Mouse (Mus musculus) induced T-regulatory cell, adult 2 months (primary cell): ENCODE measurements around the gene Slc4a2.
"Not testable (repeated sequence)": the region's sequence is repeated elsewhere in the genome, so short reads cannot be mapped to it uniquely, and the experiment has no call there.

Experiments
- DNase-seq: peaks from one replicate; pipeline ENCODE4 v3.0.0-alpha.2; 2012; ENCODE audit warnings: low read depth

Gene Slc4a2

DNA sequence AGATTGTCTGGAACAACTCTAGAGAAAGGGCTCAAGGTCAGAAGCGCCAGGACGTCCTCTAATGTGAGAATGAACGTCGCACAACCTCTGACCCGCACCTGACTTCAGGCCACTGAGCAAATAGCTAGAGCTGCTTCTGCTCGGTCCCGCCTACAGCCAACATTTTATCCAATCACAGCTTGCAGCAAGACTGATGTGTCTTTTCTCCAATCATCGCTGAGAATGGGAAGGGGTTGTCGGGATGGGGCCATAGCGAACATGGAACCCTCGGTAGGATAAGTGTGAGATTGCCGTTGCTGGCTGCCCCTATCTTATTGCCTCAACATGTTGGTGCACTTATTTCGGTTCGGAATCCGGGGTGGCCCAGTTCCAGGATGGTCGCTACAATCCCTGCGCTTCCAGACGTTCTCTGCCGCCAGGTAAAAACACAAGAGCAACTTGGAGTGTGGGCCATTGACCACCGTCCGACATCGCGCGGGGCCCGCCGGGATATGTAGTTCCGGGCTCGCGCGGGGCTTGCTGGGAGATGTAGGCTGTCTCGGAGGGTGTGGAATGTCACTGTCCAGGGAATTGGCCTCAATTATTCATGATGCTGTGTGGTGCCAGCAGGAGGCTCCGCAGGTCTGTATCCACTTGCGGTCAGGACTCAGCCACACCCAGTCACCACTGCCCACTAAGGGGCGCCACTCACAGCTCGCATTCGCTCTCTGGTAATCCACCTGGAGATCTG is 29.3 kb upstream of the Slc4a2 start:
- DNase-seq = peak; percentile 97

DNA sequence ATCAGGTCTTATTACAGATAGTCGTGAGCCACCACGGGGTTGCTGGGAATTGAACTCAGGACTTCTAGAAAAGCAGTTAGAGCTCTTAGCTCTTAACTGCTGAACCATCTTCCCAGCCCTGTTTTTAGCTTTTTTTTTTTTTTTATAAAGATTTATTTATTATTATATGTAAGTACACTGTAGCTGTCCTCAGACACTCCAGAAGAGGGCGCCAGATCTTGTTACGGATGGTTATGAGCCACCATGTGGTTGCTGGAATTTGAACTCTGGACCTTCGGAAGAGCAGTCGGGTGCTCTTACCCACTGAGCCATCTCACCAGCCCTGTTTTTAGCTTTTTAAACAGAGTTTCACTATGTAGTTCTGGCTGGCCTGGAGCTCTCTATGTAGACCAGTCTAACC is 27.4 kb upstream of the Slc4a2 start:
- not testable (repeated sequence) for DNase-seq

GRCm38 (mm10) chr5:24399686-24400085 is 24.0 kb upstream of the Slc4a2 start:
- DNase-seq = no peak

DNA sequence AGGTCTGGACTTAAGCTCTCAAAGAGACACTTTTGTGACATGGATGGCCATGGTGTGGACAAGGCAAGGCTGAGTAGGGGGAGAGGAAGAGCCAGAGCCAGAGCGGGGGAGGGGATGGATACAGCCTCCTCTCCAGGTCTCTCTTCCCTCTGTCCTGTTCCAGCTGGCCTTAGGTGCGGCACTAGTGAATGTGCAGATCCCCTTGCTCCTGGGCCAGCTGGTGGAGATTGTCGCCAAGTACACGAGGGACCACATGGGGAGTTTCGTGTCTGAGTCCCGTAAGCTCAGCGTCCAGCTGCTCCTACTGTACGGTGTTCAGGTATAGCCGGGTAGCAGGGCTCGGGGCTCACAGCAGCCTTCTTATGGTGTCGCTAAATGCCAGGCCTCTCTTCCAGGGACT is 23.3 kb upstream of the Slc4a2 start:
- DNase-seq = no peak

DNA sequence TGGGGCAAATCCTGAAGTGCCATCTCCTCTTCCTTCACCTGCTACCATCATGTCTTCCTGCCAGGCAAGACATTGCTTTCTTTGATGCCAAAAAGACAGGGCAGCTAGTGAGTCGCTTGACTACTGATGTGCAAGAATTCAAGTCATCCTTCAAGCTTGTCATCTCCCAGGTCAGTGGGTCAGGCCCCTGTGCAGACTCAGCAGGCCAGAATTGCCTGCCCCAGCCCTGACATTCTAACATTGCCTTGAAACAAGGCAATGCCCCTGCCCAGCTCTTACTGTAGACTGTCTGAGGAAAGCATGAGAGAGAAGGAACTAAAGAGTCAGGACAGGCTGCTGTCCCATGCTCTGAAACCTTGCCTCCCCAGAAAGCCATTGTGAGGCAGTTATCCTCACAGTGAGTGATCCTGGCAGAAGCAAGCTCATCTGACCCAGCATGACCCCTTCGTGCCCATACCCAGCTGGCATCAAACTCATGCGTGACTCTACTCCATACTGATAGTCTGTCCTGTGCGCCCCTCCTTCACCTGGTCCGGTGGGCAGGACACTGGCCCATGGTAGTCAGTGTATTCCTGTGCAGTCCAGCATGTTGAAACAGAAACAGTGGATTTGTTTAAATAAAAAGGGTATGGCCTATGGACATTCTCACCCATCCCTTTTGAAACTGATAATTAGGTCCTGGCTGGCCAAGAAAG is 22.6 kb upstream of the Slc4a2 start:
- DNase-seq = no peak

DNA sequence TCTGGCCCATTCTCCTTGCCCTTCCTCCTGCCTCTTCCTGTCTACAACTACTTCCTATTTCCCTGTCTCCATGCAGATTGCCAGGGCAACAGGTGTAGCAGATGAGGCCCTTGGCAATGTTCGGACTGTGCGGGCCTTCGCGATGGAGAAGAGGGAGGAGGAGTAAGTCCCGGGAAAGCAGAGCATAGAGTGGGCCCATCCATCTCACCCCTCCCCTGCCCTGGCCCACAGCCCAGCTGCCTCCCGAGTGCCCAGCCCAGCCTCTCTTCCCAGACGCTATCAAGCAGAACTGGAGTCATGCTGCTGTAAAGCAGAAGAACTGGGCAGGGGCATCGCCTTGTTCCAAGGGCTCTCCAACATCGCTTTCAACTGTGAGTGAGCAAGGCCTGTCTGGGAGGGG is 21.7 kb upstream of the Slc4a2 start:
- no peak for DNase-seq

DNA sequence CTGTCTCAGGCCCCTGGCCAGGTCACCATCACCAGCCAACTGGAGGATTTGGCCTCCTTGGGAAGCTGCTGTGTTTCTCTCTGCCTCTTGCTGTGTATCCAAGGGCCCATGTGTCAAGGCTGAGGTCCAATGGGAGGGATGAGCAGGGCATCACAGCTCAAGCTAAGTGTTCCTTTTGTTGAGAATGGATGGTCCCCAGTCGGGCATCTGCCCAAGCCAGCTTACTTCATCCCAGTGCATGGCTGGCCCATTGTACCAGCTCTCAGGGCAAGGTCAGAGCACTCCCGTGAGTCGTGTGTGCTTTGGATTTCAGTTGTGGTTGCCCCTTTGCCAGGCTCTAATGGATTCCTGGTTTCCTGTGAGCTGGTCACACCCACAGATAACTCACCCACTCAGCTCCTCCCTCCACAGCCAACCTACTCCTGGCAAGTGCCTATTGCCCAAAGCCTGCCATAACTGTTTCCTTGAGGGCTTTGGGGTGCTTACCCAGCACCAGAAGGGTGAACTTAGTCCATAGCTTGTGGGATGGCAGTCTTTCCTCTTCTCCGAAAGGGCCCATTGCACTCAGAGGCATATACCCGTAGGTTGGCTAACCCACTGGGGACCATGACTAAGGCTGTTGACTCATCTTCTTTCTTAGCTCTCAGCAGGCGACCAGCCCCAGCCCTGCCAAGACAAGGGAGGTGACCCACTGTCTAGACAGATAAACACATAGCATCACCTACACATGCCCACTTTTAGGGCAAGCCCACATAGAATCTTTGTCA is 18.9 kb upstream of the Slc4a2 start:
- DNase-seq = no peak

- no peak for DNase-seq
Observed at GRCm38 (mm10) chr5:24405389-24405876, 18.2 kb upstream of the Slc4a2 start.

- no peak for DNase-seq
Observed at GRCm38 (mm10) chr5:24408651-24409050, 15.0 kb upstream of the Slc4a2 start.

DNA sequence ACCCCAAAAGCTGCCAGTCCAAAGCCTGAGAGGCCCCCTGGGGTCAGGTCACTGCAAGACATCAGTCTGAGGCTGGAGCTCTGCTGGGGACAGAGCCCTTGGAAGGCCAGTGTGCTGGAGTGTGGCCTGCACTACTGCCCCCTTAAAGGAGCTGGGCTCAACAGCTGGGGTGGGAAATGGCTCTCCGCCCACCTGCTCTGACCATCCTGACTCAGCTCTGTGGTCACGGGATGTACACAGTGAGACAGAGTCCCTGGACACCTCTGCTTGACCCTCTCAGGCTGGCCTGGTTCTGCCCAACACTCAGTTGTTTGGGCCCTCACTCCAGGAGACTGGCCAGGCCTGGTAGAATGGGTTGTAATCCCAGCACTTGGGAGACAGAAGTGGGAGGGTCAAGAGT is 14.2 kb upstream of the Slc4a2 start:
- DNase-seq = no peak

- no peak for DNase-seq
Observed at GRCm38 (mm10) chr5:24412063-24412462, 11.6 kb upstream of the Slc4a2 start.

GRCm38 (mm10) chr5:24413042-24413693 is 10.5 kb upstream of the Slc4a2 start, which contains the start of gene Asic3:
Asic3 (plus strand) TSS chr5:24413392.
- no peak for DNase-seq

- DNase-seq = no peak
Observed at GRCm38 (mm10) chr5:24413938-24414337, 9.7 kb upstream of the Slc4a2 start.

GRCm38 (mm10) chr5:24416222-24416736 is 7.4 kb upstream of the Slc4a2 start:
- peak; percentile 83 for DNase-seq

DNA sequence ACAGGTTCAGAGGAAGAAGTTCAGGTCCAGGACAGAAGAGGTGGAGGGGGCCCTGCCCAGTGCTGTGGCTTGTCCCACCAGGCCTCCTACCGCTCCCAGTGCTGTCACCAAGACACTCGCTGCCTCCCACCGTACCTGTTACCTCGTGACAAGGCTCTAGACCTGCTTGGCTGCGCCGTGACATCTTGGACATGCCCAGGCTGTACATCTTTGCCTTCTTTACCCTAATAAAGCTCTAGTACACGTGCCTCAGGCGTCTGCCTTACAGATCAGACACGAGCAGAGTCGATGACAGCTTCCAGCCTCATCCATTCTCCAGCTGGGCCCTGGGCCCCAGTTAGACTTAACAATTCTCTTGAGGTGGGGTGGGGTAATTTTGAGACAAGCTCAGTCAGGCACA is 6.0 kb upstream of the Slc4a2 start:
- no peak for DNase-seq

GRCm38 (mm10) chr5:24420381-24420780 is 3.3 kb upstream of the Slc4a2 start:
- DNase-seq = no peak

DNA sequence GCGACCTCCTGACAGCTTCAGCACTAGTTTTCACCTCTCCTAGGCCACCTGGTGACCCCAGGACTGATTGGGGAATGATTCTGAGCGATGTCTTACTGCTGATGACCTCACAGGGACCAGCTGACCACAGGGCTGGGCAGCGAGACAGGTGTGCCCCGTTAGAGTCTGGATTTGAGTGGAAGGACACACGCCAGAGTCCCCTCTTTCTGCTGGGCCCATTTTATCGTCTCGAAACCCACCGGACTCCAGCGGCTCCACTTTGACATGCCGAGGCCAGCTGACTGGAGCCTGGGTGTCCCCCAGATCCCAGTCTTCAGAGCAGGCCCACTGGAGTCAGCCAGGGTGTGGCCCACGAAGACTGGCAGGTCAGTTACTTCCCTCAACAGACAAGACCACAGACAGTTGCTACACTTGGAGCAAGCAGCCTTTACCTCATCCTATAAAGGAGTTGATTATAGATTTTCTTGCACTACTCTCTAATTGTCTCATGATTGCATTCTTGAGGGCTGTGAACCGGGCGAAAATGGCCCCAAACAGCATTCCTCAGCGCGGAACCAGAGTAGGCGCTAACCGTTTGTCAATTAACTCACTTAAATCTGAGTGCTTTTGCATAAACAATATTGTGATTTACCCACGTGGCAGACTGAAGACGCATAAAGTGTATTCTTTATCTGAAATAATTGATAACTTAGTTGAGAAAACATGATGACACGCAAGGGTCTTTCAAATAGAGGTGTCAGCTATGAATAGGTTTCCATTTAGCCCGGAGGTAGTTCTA is 556 bp downstream of the Slc4a2 start:
- no peak for DNase-seq

DNA sequence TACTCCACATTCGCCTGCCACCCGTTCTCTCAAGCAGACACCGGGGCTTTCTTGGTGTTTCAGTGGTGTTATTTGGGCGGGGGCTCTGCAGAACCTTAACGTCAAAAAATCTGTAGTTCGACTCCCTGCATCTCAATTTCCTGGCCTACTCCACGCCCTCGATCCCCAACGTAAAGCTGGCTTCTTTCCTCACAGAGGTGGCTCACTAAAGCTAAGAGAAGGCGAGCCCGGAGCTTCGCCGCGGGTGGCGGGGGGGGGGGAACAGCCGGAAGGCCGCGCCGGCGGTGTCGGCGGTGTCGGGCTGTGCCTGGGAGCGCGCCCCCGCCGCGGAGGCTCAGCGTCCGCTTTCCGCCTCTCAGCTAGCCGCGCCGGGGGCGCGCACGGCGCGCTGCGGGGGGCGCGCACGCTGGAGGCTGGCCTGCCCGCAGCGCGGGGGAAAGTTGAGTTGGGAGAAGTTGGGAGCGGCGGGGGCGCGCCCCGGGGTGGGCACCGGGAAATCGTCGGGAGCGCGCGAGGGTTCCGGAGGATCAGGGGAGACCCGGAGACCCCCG is 1.3 kb downstream of the Slc4a2 start:
- DNase-seq = peak; percentile 94

DNA sequence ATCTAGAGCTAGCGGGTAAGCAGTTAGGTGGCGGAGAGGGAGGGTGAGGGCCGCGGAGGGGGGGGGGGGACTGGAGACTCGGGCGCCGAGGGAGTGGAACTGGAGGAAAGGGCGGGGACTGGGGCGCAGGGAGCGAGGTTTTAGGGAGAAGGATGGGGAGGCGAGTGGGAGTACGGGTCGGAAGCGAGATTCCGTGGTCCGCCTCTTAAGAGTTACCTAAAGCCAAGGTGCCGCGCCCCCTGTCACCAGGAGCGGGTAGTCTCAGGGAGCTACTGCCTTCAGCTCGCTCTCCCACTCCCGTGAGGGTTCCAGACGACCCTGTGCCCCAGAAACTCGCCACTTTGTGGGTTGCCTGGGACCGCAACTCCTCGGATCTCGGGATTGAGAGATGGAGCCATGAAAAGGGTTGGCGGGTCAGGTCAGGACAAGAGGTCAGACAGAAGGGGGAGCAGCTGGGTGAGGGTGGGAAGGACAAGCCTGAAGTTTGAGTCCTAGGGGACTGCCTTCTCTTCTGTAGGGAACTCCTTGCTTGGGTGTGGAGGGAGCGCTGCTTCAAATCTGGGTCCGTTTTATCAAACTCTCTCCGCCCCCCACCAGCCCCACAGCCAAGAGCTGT is 1.9 kb downstream of the Slc4a2 start:
- DNase-seq = no peak

DNA sequence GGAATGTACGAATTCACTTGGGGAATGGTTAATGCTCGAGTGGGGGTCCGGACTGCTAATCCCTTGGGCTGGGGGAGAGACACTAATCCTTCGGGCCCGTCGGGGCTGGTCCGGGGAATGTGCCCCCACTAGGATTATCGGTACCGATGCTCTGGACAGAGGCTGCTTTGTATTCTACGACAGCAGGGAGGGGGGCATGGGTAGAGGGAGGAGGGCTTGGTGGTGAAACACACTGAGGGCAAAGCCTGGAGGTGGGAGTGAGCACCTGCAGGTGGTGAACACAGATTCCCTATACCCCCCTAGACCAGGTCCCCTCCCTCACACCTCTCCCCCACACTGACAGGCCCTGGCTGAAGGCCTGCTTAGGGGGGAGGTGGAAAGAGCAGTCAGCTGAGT is 2.4 kb downstream of the Slc4a2 start:
- peak; percentile 18 for DNase-seq
